Comparison of ENCODE assay signal across 1 mouse cellular context in the genomic region with DNA sequence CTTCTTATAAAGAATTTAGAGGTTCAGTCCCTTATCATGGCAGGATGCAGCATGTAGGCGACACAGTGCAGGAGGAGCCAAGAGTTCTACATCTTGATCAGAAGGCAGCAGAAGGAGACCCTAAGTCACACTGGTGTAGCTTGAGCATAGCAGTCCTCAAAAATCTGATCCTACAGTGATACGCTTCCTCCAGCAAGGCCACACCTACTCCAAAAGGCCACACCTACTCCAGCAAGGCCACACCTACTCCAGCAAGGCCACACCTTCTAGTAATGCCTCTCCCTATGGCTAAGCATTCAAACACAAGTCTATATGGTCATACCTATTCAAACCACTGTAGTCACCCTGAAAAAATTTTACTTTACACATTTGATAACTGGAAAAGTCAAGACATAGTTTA.
TF ChIP-seq lines count a peak whose summit lies in the region.

No protein-coding gene starts in this region.

TF ChIP-seq in MEL, 35 proteins besides CTCF, POLR2A, EP300 and RAD21:
- TF ChIP-seq MYC (IDR thresholded peaks at IDR 0.05; ENCODE audit: low read depth, low read length), result no peak
- no peak for TF ChIP-seq USF2 (IDR thresholded peaks at IDR 0.05; ENCODE audit: borderline replicate concordance in 1 of 2, insufficient read depth in 1 of 2, low read depth in 1 of 2, low read length in 2 of 2)
- no peak for TF ChIP-seq USF1 (IDR thresholded peaks at IDR 0.05; ENCODE audit: low read depth, low read length)
- TF ChIP-seq ELF1 (IDR thresholded peaks at IDR 0.05; ENCODE audit: low read depth, low read length), result no peak
- TF ChIP-seq KAT2A (conservative IDR thresholded peaks at IDR 0.05; ENCODE audit: low read depth, low read length), result no peak
- no peak for TF ChIP-seq CHD1 (IDR thresholded peaks at IDR 0.05; ENCODE audit: low read depth, low read length)
- TF ChIP-seq JUND (IDR thresholded peaks at IDR 0.05; ENCODE audit: low read depth, low read length), result no peak
- no peak for TF ChIP-seq POLR2AphosphoS5 (IDR thresholded peaks at IDR 0.05; ENCODE audit: borderline replicate concordance, low read depth, low read length)
- TF ChIP-seq RCOR1 (IDR thresholded peaks at IDR 0.05; ENCODE audit: low read depth, low read length), result no peak
- TF ChIP-seq E2F4 (IDR thresholded peaks at IDR 0.05; ENCODE audit: borderline replicate concordance, low read depth, low read length), result no peak
- TF ChIP-seq TCF12 (IDR thresholded peaks at IDR 0.05; ENCODE audit: low read depth, low read length), result no peak
- TF ChIP-seq TAL1 (IDR thresholded peaks at IDR 0.05; ENCODE audit: low read length), result no peak
